Mouse (Mus musculus): ENCODE results near the gene Gm136.

Gm136 gene

DNA sequence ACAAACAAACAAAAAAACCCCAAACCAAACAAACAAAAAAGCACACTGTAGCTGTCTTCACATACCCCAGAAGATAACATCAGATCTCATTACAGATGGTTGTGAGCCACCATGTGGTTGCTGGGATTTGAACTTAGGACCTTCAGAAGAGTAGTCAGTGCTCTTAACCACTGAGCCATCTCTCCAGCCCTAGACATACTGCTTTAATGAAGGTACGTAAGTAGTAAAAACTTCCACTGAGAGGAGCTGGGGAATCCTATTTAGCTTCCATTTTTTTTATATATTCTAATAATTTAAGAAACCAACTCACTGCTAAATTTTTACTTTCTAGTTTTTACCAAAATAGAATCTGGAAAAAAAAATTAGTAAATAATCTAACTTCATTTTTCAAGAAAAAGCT, 41.0 kb downstream of the Gm136 start:
- DNase-seq (ENCODE audit: low spot score): no peak

- no peak for DNase-seq (ENCODE audit: low spot score)
Measured at GRCm38 (mm10) chr4:34708127-34708526, 47.9 kb downstream of the Gm136 start.

DNA sequence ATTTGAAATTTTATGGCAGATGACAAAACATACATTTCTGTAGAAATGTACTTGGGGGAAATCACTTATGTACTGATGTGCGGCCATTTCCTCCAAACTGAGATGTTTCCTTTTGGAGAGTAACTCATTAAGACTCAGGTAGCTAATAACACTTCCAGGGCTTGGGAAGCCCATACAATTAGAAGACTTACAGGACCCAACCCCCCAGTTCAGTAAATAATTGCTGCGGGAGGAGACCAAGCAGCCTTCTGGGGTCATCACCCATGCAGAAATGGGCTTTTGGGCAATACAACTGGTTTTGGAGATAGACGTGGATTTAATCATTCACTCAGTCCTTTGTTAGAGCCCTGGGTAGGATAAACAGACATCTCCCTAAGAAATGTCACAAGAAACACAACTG, 48.8 kb downstream of the Gm136 start:
- DNase-seq (ENCODE audit: low spot score): no peak

GRCm38 (mm10) chr4:34703029-34703428, 53.0 kb downstream of the Gm136 start:
- DNase-seq (ENCODE audit: low spot score): no peak

GRCm38 (mm10) chr4:34702231-34702630, 53.8 kb downstream of the Gm136 start:
- DNase-seq (ENCODE audit: low spot score): no peak

DNA sequence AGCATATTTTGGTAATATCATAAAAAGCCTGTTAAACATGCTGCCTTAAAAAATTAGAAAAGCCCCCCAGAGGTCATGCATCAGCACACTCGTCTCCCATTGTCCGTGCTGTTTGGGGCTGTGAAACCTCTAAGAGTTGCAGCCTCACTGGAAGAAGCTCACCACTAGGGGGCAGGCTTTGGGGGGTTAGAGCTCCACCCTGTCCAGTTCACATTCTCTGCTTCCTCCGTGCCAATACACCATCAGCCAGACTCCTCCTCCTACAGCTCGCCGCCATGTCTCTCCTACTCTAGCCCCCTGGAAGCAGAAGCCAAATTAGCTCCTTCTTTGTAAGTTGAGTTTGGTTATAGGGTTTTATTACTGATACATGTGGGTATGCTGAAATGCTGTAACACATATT, 54.5 kb downstream of the Gm136 start:
- DNase-seq (ENCODE audit: low spot score): peak; percentile 18

All from adipocyte (in vitro differentiated cells).